Mouse (Mus musculus): ENCODE data around the gene Itgal.

GRCm38 (mm10) chr7:127280092-127280491 is 16.0 kb upstream of the Itgal start:
- no peak for TF ChIP-seq CTCF (IDR thresholded peaks at IDR 0.05; ENCODE audit: control insufficient read depth, insufficient read depth, insufficient read length)
- no peak for TF ChIP-seq MYOG (IDR thresholded peaks at IDR 0.05; ENCODE audit: control insufficient read depth, extremely low read depth, insufficient read length)

All from C2C12 (cell line).